Mouse (Mus musculus) heart, embryonic 15.5 days (tissue): ENCODE data around the gene Khdrbs1. TPM values are rescaled to one million over a fixed set of nuclear protein-coding genes. Genes with fewer than 3 reads are reported as not detected.
A peak's percentile ranks its signal among the peaks of the same experiment; 100 is the strongest.
"Not testable (repeated sequence)": the region's sequence is repeated elsewhere in the genome, so short reads cannot be mapped to it uniquely, and the experiment has no call there.

Experiments used
- ATAC-seq: fragments of 200-750 bp; cut with Nextera tagmentation; replicated peaks from 2 replicates; pipeline ENCODE4 v1.8.0; 2017; ENCODE audit warnings: low read depth, moderate TSS enrichment; ENCODE audit not compliant: insufficient number of reproducible peaks, insufficient read depth, low FRiP score
- H3K27ac ChIP-seq: fragments of 300-500 bp; sonication (generic); 2 replicates; pipeline ENCODE4 v1.5.1; 2015; ENCODE audit warnings: mild to moderate bottlenecking, inconsistent platforms
- H3K27me3 ChIP-seq: fragments of 300-500 bp; sonication (generic); 2 replicates; pipeline ENCODE4 v1.6.1; 2015; ENCODE audit warnings: inconsistent platforms
- H3K36me3 ChIP-seq: fragments of 300-500 bp; sonication (generic); 2 replicates; pipeline ENCODE4 v1.6.1; 2015; ENCODE audit warnings: mild to moderate bottlenecking, inconsistent platforms
- H3K4me1 ChIP-seq: fragments of 300-500 bp; sonication (generic); replicated peaks from 2 replicates; pipeline ENCODE4 v1.6.1; 2015; ENCODE audit warnings: inconsistent platforms
- H3K4me2 ChIP-seq: fragments of 300-500 bp; sonication (generic); 2 replicates; pipeline ENCODE4 v1.6.1; 2015; ENCODE audit warnings: inconsistent platforms, mild to moderate bottlenecking, moderate library complexity
- H3K4me3 ChIP-seq: fragments of 300-500 bp; sonication (generic); 2 replicates; pipeline ENCODE4 v1.5.1; 2015; ENCODE audit warnings: mild to moderate bottlenecking, inconsistent platforms
- H3K9ac ChIP-seq: fragments of 300-500 bp; sonication (generic); 2 replicates; pipeline ENCODE4 v1.6.1; 2015; ENCODE audit warnings: mild to moderate bottlenecking, inconsistent platforms
- H3K9me3 ChIP-seq: fragments of 300-500 bp; sonication (generic); replicated peaks from 2 replicates; pipeline ENCODE4 v1.6.1; 2016; ENCODE audit warnings: inconsistent platforms
- WGBS: fragments of 180-500 bp; shearing (Covaris S2); methylation state at CpG from one replicate; pipeline ENCODE4 v1.1.7; 2015; ENCODE audit warnings: mixed read lengths; 5-methylcytosine and 5-hydroxymethylcytosine counted together
- polyA plus RNA-seq: library from polyadenylated mRNA; unstranded; fragments of >200 nt; fragmentation: Nextera tagmentation; extraction: Ambion mirVana; gene quantifications from 2 replicates; pipeline ENCODE4 v1.2.1, GENCODE M21; 2015

Gene Khdrbs1
- polyA plus RNA-seq, 1 experiment from 2014 or later = 64.8 TPM

- WGBS = 15% methylated on average over 11 of the region's 11 CpGs
- H3K4me1 ChIP-seq = peaks cover 33% of the 10 kb centered on the region
- no peak overlapping the region for H3K4me3 ChIP-seq
- H3K27ac ChIP-seq = peak overlapping the region; percentile 74
- H3K36me3 ChIP-seq = peaks cover 29% of the 10 kb centered on the region
- 0 out of 2 replicates have a peak overlapping the region, but pooled peaks have one; percentile 13 for H3K9ac ChIP-seq
- no peaks in the 10 kb centered on the region for H3K9me3 ChIP-seq
- peak; percentile 68 for ATAC-seq
- H3K4me2 ChIP-seq = no peak overlapping the region
- H3K27me3 ChIP-seq = no peaks in the 10 kb centered on the region
These were observed 39.6 kb downstream of the Khdrbs1 start for GRCm38 (mm10) chr4:129702454-129702853.

GRCm38 (mm10) chr4:129701503-129702377, 40.4 kb downstream of the Khdrbs1 start:
- peak overlapping the region; percentile 74 for H3K27ac ChIP-seq
- 41% methylated on average over 17 of the region's 17 CpGs for WGBS
- 0 out of 2 replicates have a peak, but pooled peaks have one; percentile 17 for ATAC-seq
- peaks cover 26% of the 10 kb centered on the region for H3K36me3 ChIP-seq
- H3K27me3 ChIP-seq = no peaks in the 10 kb centered on the region
- H3K4me2 ChIP-seq = peak overlapping the region; percentile 40
- peak overlapping the region; percentile 26; the same call in 1 of the 2 replicates for H3K9ac ChIP-seq
- H3K4me1 ChIP-seq = peaks cover 36% of the 10 kb centered on the region
- no peaks in the 10 kb centered on the region for H3K9me3 ChIP-seq
- peak overlapping the region; percentile 12; the same call in 1 of the 2 replicates for H3K4me3 ChIP-seq

- WGBS = 87% methylated on average over 6 of the region's 6 CpGs
- H3K4me2 ChIP-seq, H3K4me3 ChIP-seq, H3K27ac ChIP-seq, H3K9me3 ChIP-seq, ATAC-seq, H3K9ac ChIP-seq, H3K27me3 ChIP-seq: not testable (repeated sequence)
- peaks cover 17% of the 10 kb centered on the region for H3K36me3 ChIP-seq
- H3K4me1 ChIP-seq = peaks cover 41% of the 10 kb centered on the region
These were observed 41.4 kb downstream of the Khdrbs1 start for GRCm38 (mm10) chr4:129700661-129701060.

GRCm38 (mm10) chr4:129700216-129700615, 41.9 kb downstream of the Khdrbs1 start:
- Histone ChIP-seq H3K4me1 (peaks cover 45% of the 10 kb centered on the region), H3K4me2 (no peak overlapping the region), H3K9me3 (no peaks in the 10 kb centered on the region), H3K9ac (no peak overlapping the region), H3K36me3 (peaks cover 14% of the 10 kb centered on the region), H3K27me3 (no peaks in the 10 kb centered on the region), H3K4me3 (no peak overlapping the region), H3K27ac (no peak overlapping the region)
- 64% methylated on average over 1 of the region's 1 CpGs for WGBS
- no peak for ATAC-seq

- Histone ChIP-seq H3K27me3 (no peaks in the 10 kb centered on the region), H3K4me1 (peaks cover 28% of the 10 kb centered on the region), H3K36me3 (peaks cover 12% of the 10 kb centered on the region; the same call in 1 of the 2 replicates), H3K4me2 (peak overlapping the region; percentile 83), H3K9me3 (no peaks in the 10 kb centered on the region), H3K27ac (peak overlapping the region; percentile 82), H3K4me3 (peak overlapping the region; percentile 74), H3K9ac (peak overlapping the region; percentile 66)
- no peak for ATAC-seq
- WGBS = 77% methylated on average over 7 of the region's 7 CpGs
These were observed 44.9 kb downstream of the Khdrbs1 start for GRCm38 (mm10) chr4:129697191-129697590.

- H3K9me3 ChIP-seq = no peaks in the 10 kb centered on the region
- H3K36me3 ChIP-seq = peaks cover 18% of the 10 kb centered on the region; the same call in 1 of the 2 replicates
- peak within 1 kb of the TSS; percentile 82 for H3K27ac ChIP-seq
- H3K4me2 ChIP-seq = peak within 1 kb of the TSS; percentile 83
- peak; percentile 82 for ATAC-seq
- H3K4me3 ChIP-seq = peak within 1 kb of the TSS; percentile 74
- WGBS = under 1% methylated on average over 57 of the region's 57 CpGs
- no peaks in the 10 kb centered on the region for H3K27me3 ChIP-seq
- H3K4me1 ChIP-seq = peaks cover 21% of the 10 kb centered on the region
- H3K9ac ChIP-seq = peak within 1 kb of the TSS; percentile 66
These were observed 45.7 kb downstream of the Khdrbs1 start, which contains the start of gene Tmem39b for GRCm38 (mm10) chr4:129696158-129696985. Gene Tmem39b, minus strand, starts transcription at chr4:129696838.

- 20% methylated on average over 6 of the region's 6 CpGs for WGBS
These were observed 46.3 kb downstream of the Khdrbs1 start for GRCm38 (mm10) chr4:129695815-129696157.

GRCm38 (mm10) chr4:129684531-129684930, 57.6 kb downstream of the Khdrbs1 start:
- 85% methylated on average over 6 of the region's 6 CpGs for WGBS

More at GRCm38 (mm10) chr4:129695815-129696157, 46.3 kb downstream of the Khdrbs1 start:
- H3K4me1 ChIP-seq = peaks cover 21% of the 10 kb centered on the region
- ATAC-seq = no peak
- peak overlapping the region; percentile 83 for H3K4me2 ChIP-seq
- H3K9me3 ChIP-seq = no peaks in the 10 kb centered on the region
- H3K27me3 ChIP-seq = no peaks in the 10 kb centered on the region
- H3K4me3 ChIP-seq = peak overlapping the region; percentile 74
- H3K27ac ChIP-seq = peak overlapping the region; percentile 82
- peaks cover 23% of the 10 kb centered on the region for H3K36me3 ChIP-seq
- peak overlapping the region; percentile 66 for H3K9ac ChIP-seq

GRCm38 (mm10) chr4:129683901-129684493, 58.1 kb downstream of the Khdrbs1 start:
- peaks cover 73% of the 10 kb centered on the region for H3K36me3 ChIP-seq
- no peaks in the 10 kb centered on the region for H3K4me1 ChIP-seq
- H3K27ac ChIP-seq = no peak overlapping the region
- WGBS = 89% methylated on average over 11 of the region's 11 CpGs
- no peak for ATAC-seq
- no peaks in the 10 kb centered on the region for H3K9me3 ChIP-seq
- no peak overlapping the region for H3K4me3 ChIP-seq
- H3K9ac ChIP-seq = no peak overlapping the region
- no peak overlapping the region for H3K4me2 ChIP-seq
- no peaks in the 10 kb centered on the region for H3K27me3 ChIP-seq

More at GRCm38 (mm10) chr4:129684531-129684930, 57.6 kb downstream of the Khdrbs1 start:
- H3K27ac ChIP-seq = no peak overlapping the region
- no peaks in the 10 kb centered on the region for H3K27me3 ChIP-seq
- H3K4me3 ChIP-seq = no peak overlapping the region
- no peaks in the 10 kb centered on the region for H3K4me1 ChIP-seq
- no peak for ATAC-seq
- H3K9ac ChIP-seq = no peak overlapping the region
- no peak overlapping the region for H3K4me2 ChIP-seq
- H3K9me3 ChIP-seq = no peaks in the 10 kb centered on the region
- peaks cover 75% of the 10 kb centered on the region for H3K36me3 ChIP-seq

- no peak overlapping the region for H3K9ac ChIP-seq
- 96% methylated on average over 11 of the region's 11 CpGs for WGBS
- no peak overlapping the region for H3K4me3 ChIP-seq
- H3K4me2 ChIP-seq = no peak overlapping the region
- no peak overlapping the region for H3K27ac ChIP-seq
- peaks cover 74% of the 10 kb centered on the region for H3K36me3 ChIP-seq
- ATAC-seq = no peak
- H3K4me1 ChIP-seq = no peaks in the 10 kb centered on the region
- H3K27me3 ChIP-seq = no peaks in the 10 kb centered on the region
- no peaks in the 10 kb centered on the region for H3K9me3 ChIP-seq
These were observed 60.3 kb downstream of the Khdrbs1 start for GRCm38 (mm10) chr4:129681837-129682236.
